Mouse (Mus musculus) C2C12 (cell line): ENCODE results near the gene Trim44.

Experiments
- CTCF ChIP-seq: IDR thresholded peaks from one replicate; pipeline ENCODE4 v1.5.1; 2011; ENCODE audit not compliant: control insufficient read depth, insufficient read depth, insufficient read length
- MYOD1 ChIP-seq: IDR thresholded peaks from one replicate; pipeline ENCODE4 v1.6.1; 2011; ENCODE audit warnings: low read depth; ENCODE audit not compliant: control insufficient read depth, insufficient read length
- USF1 ChIP-seq: IDR thresholded peaks from one replicate; pipeline ENCODE4 v1.6.1; 2011; ENCODE audit warnings: low read depth, mild to moderate bottlenecking, control low read depth, moderate library complexity

DNA sequence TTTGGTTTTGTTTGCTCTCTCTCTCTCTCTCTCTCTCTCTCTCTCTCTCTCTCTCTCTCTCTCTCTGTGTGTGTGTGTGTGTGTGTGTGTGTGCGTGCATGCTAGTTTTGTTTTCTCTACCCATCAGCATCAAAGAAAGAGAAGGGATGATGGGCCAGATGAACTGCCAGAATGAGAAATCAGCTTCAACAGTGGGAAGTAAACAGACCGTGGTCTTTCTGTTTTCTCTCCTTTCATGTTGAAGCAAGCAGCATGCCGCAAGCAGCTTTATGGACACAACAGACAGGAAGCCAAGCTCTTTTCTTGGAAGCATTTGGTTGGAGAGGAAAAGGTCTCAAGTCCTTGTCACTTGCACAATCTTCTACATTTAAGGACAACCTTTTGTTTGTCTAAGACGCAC is 23.5 kb upstream of the Trim44 start:
- TF ChIP-seq CTCF (no peak), MYOD1 (no peak), USF1 (no peak)
